Mouse (Mus musculus): Measurements from ENCODE around the gene Apod.

GRCm38 (mm10) chr16:31359542-31359941 is 44.9 kb upstream of the Apod start:
- TF ChIP-seq CTCF (IDR thresholded peaks at IDR 0.05; ENCODE audit: low read depth, low read length) = no peak
- TF ChIP-seq POLR2A (IDR thresholded peaks at IDR 0.05; ENCODE audit: extremely low read depth, insufficient read depth, low read length) = no peak
